Comparison of ENCODE assay signal across 12 mouse cellular contexts in the genomic region with DNA sequence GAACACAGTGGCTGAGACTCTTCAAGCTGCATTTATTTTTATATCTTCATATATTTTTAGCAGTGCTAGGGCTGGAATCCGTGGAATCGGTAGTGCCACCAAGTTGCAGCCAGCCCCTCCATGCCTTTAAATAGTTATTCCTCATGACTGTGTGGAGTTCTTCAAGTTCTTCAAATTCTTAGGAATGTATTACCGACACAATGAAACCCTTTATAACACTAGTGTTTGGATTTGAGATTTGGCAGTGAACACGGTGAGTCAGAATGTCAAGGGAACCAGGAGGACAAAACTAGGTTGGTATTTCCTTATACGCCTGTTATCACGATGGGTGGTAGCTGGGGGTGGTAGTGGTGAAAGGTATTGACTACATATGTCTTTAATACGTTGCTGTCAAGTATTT. TPM values are rescaled to one million over a fixed set of nuclear protein-coding genes. Genes with fewer than 3 reads are reported as not detected.
DNase-seq lines count a peak whose midpoint lies in the region; ATAC-seq and TF ChIP-seq lines count a peak whose summit lies in the region.
"Had no signal": no experiment of that assay in that cellular context is flagged by ENCODE, and none has a peak within 500 bp of the region (broad histone marks: within the 10 kb centered on the region; RNA-seq: fewer than 3 reads in every experiment).

No protein-coding gene starts in this region.

- TF ChIP-seq CTCF in embryonic fibroblast, embryonic 13.5 days (IDR thresholded peaks at IDR 0.05; ENCODE audit: borderline replicate concordance, insufficient read depth, low read length): no peak
- no peak for TF ChIP-seq CTCF in stomach, postnatal 0 days (IDR thresholded peaks at IDR 0.05; ENCODE audit: low read depth)

- peak overlapping the region; percentile 64 for H3K27ac ChIP-seq in heart, embryonic 11.5 days (ENCODE audit: low read depth, low read length)
- peak overlapping the region; percentile 79 for H3K27ac ChIP-seq in lung, embryonic 15.5 days
- H3K27ac ChIP-seq in embryonic fibroblast, embryonic 13.5 days (ENCODE audit: insufficient read depth, low read length): peak overlapping the region; percentile 89
- H3K27ac ChIP-seq in stomach, postnatal 0 days (replicated peaks): peak overlapping the region; percentile 86
- H3K27ac ChIP-seq: forebrain, embryonic 12.5 days; hindbrain, embryonic 14.5 days; liver, embryonic 12.5 days had no signal

- no peak for DNase-seq in heart, postnatal 14 days
- DNase-seq in lung, postnatal 4 days: no peak
- DNase-seq in stomach, postnatal 0 days (ENCODE audit: low spot score): peak; percentile 55
- no peak for DNase-seq in thymus, postnatal 14 days
- DNase-seq: cerebellum, adult 9-10 months; kidney, adult 18-20 months had no signal

- H3K9ac ChIP-seq in heart, embryonic 11.5 days (ENCODE audit: low read depth, low read length): no peak overlapping the region
- H3K9ac ChIP-seq in lung, embryonic 15.5 days: no peak overlapping the region
- no peak overlapping the region for H3K9ac ChIP-seq in stomach, postnatal 0 days (ENCODE audit: low read length)
- H3K9ac ChIP-seq: forebrain, embryonic 12.5 days; hindbrain, embryonic 14.5 days; liver, embryonic 12.5 days had no signal

- WGBS in heart, embryonic 11.5 days (ENCODE audit: insufficient replicate concordance): 29% methylated on average over 7 of the region's 7 CpGs
- WGBS in lung, embryonic 15.5 days: 41% methylated on average over 7 of the region's 7 CpGs
- WGBS in stomach, postnatal 0 days: 36% methylated on average over 7 of the region's 7 CpGs

- H3K4me2 ChIP-seq in heart, embryonic 11.5 days: no peak overlapping the region; the same call in 1 of the 2 replicates
- H3K4me2 ChIP-seq in lung, embryonic 15.5 days: no peak overlapping the region
- no peak overlapping the region for H3K4me2 ChIP-seq in stomach, postnatal 0 days (replicated peaks; ENCODE audit: low read depth)
- H3K4me2 ChIP-seq: forebrain, embryonic 12.5 days; hindbrain, embryonic 14.5 days; liver, embryonic 12.5 days had no signal

- ATAC-seq in heart, embryonic 11.5 days (replicated peaks; ENCODE audit: insufficient number of reproducible peaks, low FRiP score, low TSS enrichment): no peak
- ATAC-seq in lung, embryonic 15.5 days (ENCODE audit: borderline replicate concordance, extremely low read depth, low FRiP score, low TSS enrichment): peak; percentile 64
- peak; percentile 85 for ATAC-seq in stomach, postnatal 0 days (ENCODE audit: low FRiP score, low TSS enrichment)
- ATAC-seq: liver, embryonic 12.5 days had no signal

- no peak for TF ChIP-seq EP300 in stomach, postnatal 0 days (optimal IDR thresholded peaks at IDR 0.05)

- TF ChIP-seq POLR2A in embryonic fibroblast, embryonic 13.5 days (IDR thresholded peaks at IDR 0.05; ENCODE audit: low read depth, low read length): no peak

- no peak overlapping the region for H3K4me3 ChIP-seq in heart, embryonic 11.5 days (ENCODE audit: low read depth, low read length)
- H3K4me3 ChIP-seq in lung, embryonic 15.5 days: no peak overlapping the region
- H3K4me3 ChIP-seq in embryonic fibroblast, embryonic 13.5 days (ENCODE audit: insufficient read depth, low read length): no peak overlapping the region
- H3K4me3 ChIP-seq in stomach, postnatal 0 days (ENCODE audit: low read depth, low read length): no peak overlapping the region
- H3K4me3 ChIP-seq: forebrain, embryonic 12.5 days; liver, embryonic 12.5 days had no signal

- no peaks in the 10 kb centered on the region for H3K27me3 ChIP-seq in heart, embryonic 11.5 days (ENCODE audit: control insufficient read depth, insufficient read depth, low read length)
- H3K27me3 ChIP-seq in lung, embryonic 15.5 days: no peaks in the 10 kb centered on the region
- H3K27me3 ChIP-seq in stomach, postnatal 0 days (ENCODE audit: control insufficient read depth, insufficient read depth, low read length): no peaks in the 10 kb centered on the region
- H3K27me3 ChIP-seq: liver, embryonic 12.5 days had no signal

- H3K9me3 ChIP-seq in heart, embryonic 11.5 days (replicated peaks; ENCODE audit: control insufficient read depth, low read length): 0 out of 2 replicates have a peak, but pooled peaks cover 2% of the 10 kb centered on the region
- no peaks in the 10 kb centered on the region for H3K9me3 ChIP-seq in lung, embryonic 15.5 days
- no peaks in the 10 kb centered on the region for H3K9me3 ChIP-seq in stomach, postnatal 0 days (ENCODE audit: control insufficient read depth, low read length)
- H3K9me3 ChIP-seq: forebrain, embryonic 12.5 days; liver, embryonic 12.5 days had no signal

- H3K36me3 ChIP-seq in heart, embryonic 11.5 days (ENCODE audit: control insufficient read depth, insufficient read depth, low read length): no peaks in the 10 kb centered on the region
- no peaks in the 10 kb centered on the region for H3K36me3 ChIP-seq in lung, embryonic 15.5 days
- no peaks in the 10 kb centered on the region for H3K36me3 ChIP-seq in stomach, postnatal 0 days (ENCODE audit: control insufficient read depth, insufficient read depth, low read length)
- H3K36me3 ChIP-seq: forebrain, embryonic 12.5 days; liver, embryonic 12.5 days had no signal

- peaks cover 4% of the 10 kb centered on the region; the same call in 1 of the 2 replicates for H3K4me1 ChIP-seq in heart, embryonic 11.5 days (ENCODE audit: control insufficient read depth, insufficient read depth, low read length)
- H3K4me1 ChIP-seq in lung, embryonic 15.5 days: no peaks in the 10 kb centered on the region
- peaks cover 5% of the 10 kb centered on the region for H3K4me1 ChIP-seq in embryonic fibroblast, embryonic 13.5 days (ENCODE audit: control insufficient read depth, insufficient read depth, low read length)
- H3K4me1 ChIP-seq in stomach, postnatal 0 days (replicated peaks; ENCODE audit: control insufficient read depth, insufficient read depth): peaks cover 3% of the 10 kb centered on the region; the same call in 1 of the 2 replicates
- H3K4me1 ChIP-seq: forebrain, embryonic 12.5 days had no signal

- intact Hi-C loops in heart, postnatal 14 days (cut with DNase I): no loop called here

RNA-seq across cellular contexts. Expression of gene Zfr, which starts 6.4 kb away (rescaled TPM):
- polyA plus RNA-seq in heart, embryonic 11.5 days (2014; fragmentation: Nextera tagmentation; extraction: Ambion mirVana): 113 and 118 TPM in 2 replicates
- total RNA-seq in heart, postnatal 14 days (2021): 10 to 100 TPM; 83.0 to 89.6 TPM
- polyA plus RNA-seq in lung, embryonic 15.5 days (2015; fragmentation: Nextera tagmentation; extraction: Ambion mirVana): 110 and 120 TPM in 2 replicates
- 138 and 172 TPM in 2 replicates for polyA plus RNA-seq in embryonic fibroblast, embryonic 13.5 days (2011; ENCODE audit: insufficient read length, low read depth, missing spikeins)
- 40.5 and 52.9 TPM in 2 replicates for polyA plus RNA-seq in stomach, postnatal 0 days (2015; fragmentation: Nextera tagmentation; extraction: Ambion mirVana)
